Mouse (Mus musculus) hindbrain, embryonic 11.5 days (tissue): ENCODE results near the gene Gm6614. TPM values are rescaled to one million over a fixed set of nuclear protein-coding genes. Genes with fewer than 3 reads are reported as not detected.

Experiments used
- ATAC-seq: fragments of 200-750 bp; cut with Nextera tagmentation; 2 replicates; pipeline ENCODE4 v1.8.0; 2017; ENCODE audit warnings: mild to moderate bottlenecking, moderate TSS enrichment, moderate library complexity; ENCODE audit not compliant: low FRiP score
- DNase-seq: peaks from one replicate; pipeline ENCODE4 v3.0.0-alpha.2; 2015; ENCODE audit warnings: low spot score
- H3K27ac ChIP-seq: fragments of 300-500 bp; sonication (generic); 2 replicates; pipeline ENCODE4 v1.5.1; 2014; ENCODE audit warnings: mild to moderate bottlenecking, low read depth, low read length
- H3K27me3 ChIP-seq: fragments of 300-500 bp; sonication (generic); 2 replicates; pipeline ENCODE4 v1.6.1; 2014; ENCODE audit warnings: mild to moderate bottlenecking, low read length, moderate library complexity, mixed read lengths; ENCODE audit not compliant: control insufficient read depth, insufficient read depth
- H3K36me3 ChIP-seq: fragments of 300-500 bp; sonication (generic); 2 replicates; pipeline ENCODE4 v1.6.1; 2014; ENCODE audit warnings: mild to moderate bottlenecking, low read length, moderate library complexity, mixed read lengths; ENCODE audit not compliant: control insufficient read depth, insufficient read depth
- H3K4me1 ChIP-seq: fragments of 300-500 bp; sonication (generic); replicated peaks from 2 replicates; pipeline ENCODE4 v1.6.1; 2014; ENCODE audit warnings: low read length, mixed read lengths; ENCODE audit not compliant: control insufficient read depth, insufficient read depth
- H3K4me2 ChIP-seq: fragments of 300-500 bp; sonication (generic); replicated peaks from 2 replicates; pipeline ENCODE4 v1.6.1; 2014; ENCODE audit warnings: mild to moderate bottlenecking, low read depth, low read length
- H3K4me3 ChIP-seq: fragments of 300-500 bp; sonication (generic); 2 replicates; pipeline ENCODE4 v1.5.1; 2014; ENCODE audit warnings: low read depth, low read length
- H3K9ac ChIP-seq: fragments of 300-500 bp; sonication (generic); 2 replicates; pipeline ENCODE4 v1.6.1; 2014; ENCODE audit warnings: low read depth, low read length
- H3K9me3 ChIP-seq: fragments of 300-500 bp; sonication (generic); 2 replicates; pipeline ENCODE4 v1.6.1; 2016; ENCODE audit warnings: low read length; ENCODE audit not compliant: control insufficient read depth
- WGBS: fragments of 180-500 bp; shearing (Covaris S2); extraction: QIAGEN DNeasy Blood & Tissue Kit; methylation state at CpG from one replicate; pipeline ENCODE4 v1.1.7; 2014; 5-methylcytosine and 5-hydroxymethylcytosine counted together
- polyA plus RNA-seq: library from polyadenylated mRNA; unstranded; fragments of >200 nt; fragmentation: Nextera tagmentation; extraction: Ambion mirVana; gene quantifications from 2 replicates; pipeline ENCODE4 v1.2.1, GENCODE M21; 2014

Gene Gm6614
- polyA plus RNA-seq, 1 experiment from 2014 or later = not detected

GRCm38 (mm10) chr6:141984644-141985043, 26.6 kb downstream of the Gm6614 start:
- Histone ChIP-seq H3K9ac (no peak overlapping the region), H3K4me1 (no peaks in the 10 kb centered on the region)
- 87% methylated on average over 3 of the region's 3 CpGs for WGBS

GRCm38 (mm10) chr6:141962420-141962819, 48.8 kb downstream of the Gm6614 start:
- H3K27ac ChIP-seq = no peak overlapping the region
- no peak overlapping the region for H3K4me3 ChIP-seq
- no peaks in the 10 kb centered on the region for H3K4me1 ChIP-seq
- DNase-seq (no peak), ATAC-seq (no peak)
- 91% methylated on average over 1 of the region's 1 CpGs for WGBS
- no peaks in the 10 kb centered on the region for H3K9me3 ChIP-seq
- H3K4me2 ChIP-seq = no peak overlapping the region
- H3K36me3 ChIP-seq = no peaks in the 10 kb centered on the region
- H3K9ac ChIP-seq = no peak overlapping the region
- no peaks in the 10 kb centered on the region for H3K27me3 ChIP-seq

More at GRCm38 (mm10) chr6:141984644-141985043, 26.6 kb downstream of the Gm6614 start:
- no peak for DNase-seq
- H3K4me3 ChIP-seq = no peak overlapping the region
- H3K27me3 ChIP-seq = no peaks in the 10 kb centered on the region
- no peak for ATAC-seq
- no peaks in the 10 kb centered on the region for H3K9me3 ChIP-seq
- no peak overlapping the region for H3K27ac ChIP-seq
- no peak overlapping the region for H3K4me2 ChIP-seq
- H3K36me3 ChIP-seq = no peaks in the 10 kb centered on the region

DNA sequence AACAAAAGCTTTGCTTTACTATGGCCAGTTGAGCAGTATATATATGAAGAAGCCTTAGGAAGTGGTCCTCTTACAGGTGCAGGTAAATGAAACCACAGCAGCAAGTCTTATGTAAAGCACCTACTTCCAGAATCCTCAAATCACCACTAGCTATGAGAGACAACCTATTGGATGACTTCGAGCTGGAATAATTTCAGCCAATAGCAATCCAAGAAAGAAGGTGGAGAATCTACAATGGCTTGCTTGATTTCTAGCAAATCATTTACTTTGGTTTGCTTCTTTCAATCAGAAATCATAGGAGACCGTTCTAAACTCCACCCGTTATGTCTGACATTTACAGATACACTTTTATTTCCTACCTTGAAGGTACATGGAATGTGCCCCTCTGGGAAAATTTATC, 49.4 kb downstream of the Gm6614 start:
- Histone ChIP-seq H3K4me2 (no peak overlapping the region), H3K27ac (no peak overlapping the region), H3K9me3 (no peaks in the 10 kb centered on the region), H3K4me1 (no peaks in the 10 kb centered on the region), H3K36me3 (no peaks in the 10 kb centered on the region), H3K9ac (no peak overlapping the region), H3K27me3 (no peaks in the 10 kb centered on the region), H3K4me3 (no peak overlapping the region)
- ATAC-seq (no peak), DNase-seq (no peak)
- WGBS = 93% methylated on average over 3 of the region's 3 CpGs

DNA sequence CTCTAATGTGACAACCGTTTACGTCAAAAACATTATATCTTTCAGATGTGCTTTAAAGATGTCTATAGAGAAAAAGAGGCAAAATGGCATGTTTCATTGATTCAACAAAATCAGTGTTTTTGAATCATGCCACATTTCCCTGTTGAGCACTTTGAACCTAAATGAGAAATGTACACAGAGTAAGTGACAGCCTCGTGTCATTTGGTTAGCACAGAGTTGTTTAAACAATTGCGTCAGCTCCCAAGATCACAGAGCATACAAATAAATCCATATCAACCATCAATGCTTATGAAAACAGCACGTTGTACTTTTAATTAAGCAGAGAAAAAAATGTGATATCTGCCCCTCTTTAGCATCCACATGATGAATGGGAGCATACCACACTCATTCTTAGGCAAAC, 50.7 kb downstream of the Gm6614 start:
- no peaks in the 10 kb centered on the region for H3K9me3 ChIP-seq
- no peaks in the 10 kb centered on the region for H3K4me1 ChIP-seq
- H3K4me2 ChIP-seq = no peak overlapping the region
- no peaks in the 10 kb centered on the region for H3K36me3 ChIP-seq
- ATAC-seq (no peak), DNase-seq (no peak)
- WGBS = 78% methylated on average over 5 of the region's 5 CpGs
- H3K27ac ChIP-seq = no peak overlapping the region
- no peak overlapping the region for H3K4me3 ChIP-seq
- H3K27me3 ChIP-seq = no peaks in the 10 kb centered on the region
- no peak overlapping the region for H3K9ac ChIP-seq

DNA sequence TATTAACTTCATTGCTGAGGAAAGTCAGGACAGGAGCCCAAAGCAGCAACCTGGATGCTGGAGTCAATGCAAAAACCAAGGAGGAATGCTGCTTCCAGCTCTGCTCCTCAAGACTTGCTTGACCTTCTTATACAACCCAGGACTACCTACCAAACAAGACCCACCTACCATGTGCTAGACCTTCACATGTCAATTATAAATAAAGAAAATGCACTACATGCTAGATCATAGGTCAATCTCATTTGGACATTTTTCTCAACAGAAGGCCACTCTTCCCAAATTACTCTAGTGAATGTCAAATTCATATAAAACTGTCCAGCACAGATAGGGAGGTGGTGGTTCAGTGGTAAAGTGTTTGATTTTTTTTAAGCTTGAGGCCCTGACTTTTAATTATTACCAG, 64.4 kb downstream of the Gm6614 start, which contains the start of gene Slco1a1:
TSS of gene Slco1a1 (minus strand) at position 101 of the 400 bp plus-strand sequence.
- ATAC-seq = no peak
- Histone ChIP-seq H3K4me3 (no peak within 1 kb of the TSS), H3K4me1 (no peaks in the 10 kb centered on the region), H3K4me2 (no peak within 1 kb of the TSS), H3K27me3 (no peaks in the 10 kb centered on the region), H3K9ac (no peak within 1 kb of the TSS), H3K36me3 (no peaks in the 10 kb centered on the region), H3K27ac (no peak within 1 kb of the TSS), H3K9me3 (no peaks in the 10 kb centered on the region)
- DNase-seq = no peak

DNA sequence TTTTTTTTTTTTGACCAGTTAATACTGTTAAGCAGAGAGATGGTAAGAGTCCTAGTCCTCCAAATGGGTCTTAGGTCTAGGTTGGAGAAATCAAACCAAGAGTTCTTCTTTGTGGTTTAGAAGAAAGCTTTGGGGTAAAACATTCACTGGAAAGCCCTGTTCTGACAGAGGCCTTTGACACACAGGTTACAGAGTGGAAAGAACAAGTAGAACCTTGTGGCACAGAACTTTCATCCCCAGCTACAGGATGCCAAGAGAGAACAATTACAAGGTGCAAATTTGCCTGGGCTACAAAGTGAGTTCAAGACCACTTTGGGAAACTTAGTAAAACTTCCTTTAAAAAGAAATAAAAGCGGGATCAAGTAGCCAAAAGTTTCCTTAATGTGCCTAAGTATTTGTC, 70.8 kb downstream of the Gm6614 start:
- WGBS = 79% methylated on average over 1 of the region's 1 CpGs
- no peak for ATAC-seq
- no peak overlapping the region for H3K27ac ChIP-seq

More for the DNA sequence above, 70.8 kb downstream of the Gm6614 start:
- DNase-seq = no peak
- no peak overlapping the region for H3K4me3 ChIP-seq
- no peaks in the 10 kb centered on the region for H3K36me3 ChIP-seq
- H3K9me3 ChIP-seq = no peaks in the 10 kb centered on the region
- H3K27me3 ChIP-seq = no peaks in the 10 kb centered on the region
- H3K4me2 ChIP-seq = no peak overlapping the region
- H3K9ac ChIP-seq = no peak overlapping the region
- H3K4me1 ChIP-seq = no peaks in the 10 kb centered on the region

Other genes with a start within 250 kb of the Gm6614 start
- not detected in 2 replicates for gene Gm5724, start 237.6 kb downstream of the Gm6614 start, polyA plus RNA-seq
- gene Slco1a4, start 155.2 kb downstream of the Gm6614 start, polyA plus RNA-seq = not detected in 2 replicates
- gene Slco1a1, start 64.5 kb downstream of the Gm6614 start, polyA plus RNA-seq = not detected in 2 replicates
- gene Slco1a6, start 197.1 kb upstream of the Gm6614 start, polyA plus RNA-seq = 0.29 and 0.42 TPM in 2 replicates